Mouse (Mus musculus): ENCODE data around the gene Gnb1l.

DNA sequence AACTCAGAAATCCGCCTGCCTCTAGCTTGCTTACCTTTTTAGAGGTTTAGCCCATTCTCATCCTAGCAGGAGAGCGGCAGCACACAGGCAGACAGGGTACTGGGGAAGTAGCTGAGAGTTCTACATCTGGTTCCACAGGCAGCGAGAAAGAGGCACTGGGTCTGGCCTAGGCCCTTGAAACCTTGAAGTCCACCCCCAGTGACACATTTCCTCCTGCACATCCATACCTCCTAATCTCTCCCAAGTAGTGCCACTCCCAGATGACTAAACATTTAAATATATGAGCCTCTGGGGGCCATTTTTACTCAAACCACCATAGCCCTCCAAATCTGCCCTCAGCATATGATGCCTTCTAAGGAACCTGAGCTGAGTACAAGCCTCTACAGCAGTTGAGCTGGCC lies 16.1 kb upstream of the Gnb1l start:
- no peak for TF ChIP-seq CTCF (IDR thresholded peaks at IDR 0.05; ENCODE audit: borderline replicate concordance, extremely low read depth, insufficient read depth, insufficient read length)
- TF ChIP-seq POLR2A (IDR thresholded peaks at IDR 0.05; ENCODE audit: borderline replicate concordance, extremely low read depth, insufficient read depth, insufficient read length, poor library complexity, severe bottlenecking): no peak
